Mouse (Mus musculus) left cerebral cortex, adult 2 months (tissue): ENCODE data around the gene Rpap2. TPM values are rescaled to one million over a fixed set of nuclear protein-coding genes. Genes with fewer than 3 reads are reported as not detected.

ENCODE experiments used
- DNase-seq, 2 experiments: peaks; one replicate each; pipeline ENCODE4 v3.0.0; 2021 to 2022; ENCODE audit warnings: low spot score in 2 of 2, mixed read lengths in 1 of 2; ENCODE audit errors: extremely low spot score in 1 of 2
- H3K27ac ChIP-seq: fragments of 200-600 bp; 2 replicates; pipeline ENCODE4 v1.8.1; 2022
- H3K4me3 ChIP-seq: fragments of 200-600 bp; 2 replicates; pipeline ENCODE4 v1.8.1; 2022
- CTCF ChIP-seq: fragments of 200-600 bp; IDR thresholded peaks from 2 replicates; pipeline ENCODE4 v1.8.1; 2022; ENCODE audit warnings: antibody characterized with exemption, mild to moderate bottlenecking, moderate library complexity
- intact Hi-C: fragments of 180-260 bp; cut with DNase I; formaldehyde crosslinking; loops from one replicate; pipeline ENCODE4 v1.15.1; 2025
- total RNA-seq, 2 experiments: library from RNA; stranded (reverse); gene quantifications; 2 replicates each; pipeline ENCODE4 v1.2.3; 2021

The Rpap2 gene
- total RNA-seq, 2 experiments from 2014 or later = 22.4 to 23.5 TPM

DNA sequence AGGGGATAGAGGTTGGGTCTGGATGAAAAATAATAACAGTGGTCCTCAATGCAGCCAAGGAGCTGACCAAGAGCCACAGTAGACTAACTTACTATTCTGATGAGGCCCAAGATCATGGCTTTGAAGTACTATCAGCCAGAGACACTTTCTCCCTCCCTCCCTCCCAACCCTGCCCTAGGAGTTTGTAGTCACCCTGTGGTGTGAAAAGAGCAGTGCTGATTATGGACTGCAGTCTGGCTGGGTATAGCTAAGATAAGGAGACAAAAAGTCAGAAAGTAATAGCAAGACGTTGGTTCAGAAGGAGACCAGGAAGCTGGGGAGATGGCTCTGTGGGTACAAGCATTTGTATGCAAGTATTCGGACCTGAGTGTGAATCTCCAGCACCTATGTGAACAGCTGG lies 47.4 kb downstream of the Rpap2 start:
- no peak for TF ChIP-seq CTCF
- no peak for DNase-seq
- no peak overlapping the region for H3K27ac ChIP-seq
- intact Hi-C loops = no loop called here
- no peak overlapping the region for H3K4me3 ChIP-seq

GRCm38 (mm10) chr5:107645935-107646334 lies 48.8 kb downstream of the Rpap2 start:
- Histone ChIP-seq H3K4me3 (no peak overlapping the region), H3K27ac (no peak overlapping the region)
- TF ChIP-seq CTCF = no peak
- intact Hi-C loops = no loop called here
- no peak for DNase-seq

DNA sequence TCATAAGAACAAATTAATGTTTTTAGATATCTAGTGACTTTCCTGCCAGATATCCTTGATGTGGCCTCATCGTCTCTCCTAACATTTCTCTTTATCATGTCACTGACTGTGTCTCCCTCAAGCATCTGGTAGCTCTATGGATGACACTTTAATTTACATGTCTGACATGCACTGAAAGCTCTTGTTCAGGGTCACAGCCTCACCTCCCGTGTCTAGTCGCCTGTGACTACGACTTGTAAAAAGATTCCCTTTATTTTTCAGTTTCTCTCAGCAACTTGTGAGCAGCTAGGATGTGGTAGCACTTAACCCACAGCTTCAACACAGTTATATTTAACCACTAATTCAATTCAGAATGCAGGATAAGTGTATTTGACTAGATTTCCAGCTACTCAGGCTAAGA lies 50.4 kb downstream of the Rpap2 start:
- TF ChIP-seq CTCF = no peak
- intact Hi-C loops = no loop called here
- Histone ChIP-seq H3K4me3 (no peak overlapping the region), H3K27ac (no peak overlapping the region)
- DNase-seq = no peak

- H3K27ac ChIP-seq = no peak overlapping the region
- intact Hi-C loops = no loop called here
- DNase-seq = no peak
- H3K4me3 ChIP-seq = no peak overlapping the region
- no peak for TF ChIP-seq CTCF
Observed at GRCm38 (mm10) chr5:107648552-107649125, 51.5 kb downstream of the Rpap2 start.

GRCm38 (mm10) chr5:107649680-107650079 lies 52.5 kb downstream of the Rpap2 start:
- no peak for DNase-seq
- Histone ChIP-seq H3K27ac (no peak overlapping the region), H3K4me3 (no peak overlapping the region)
- intact Hi-C loops = no loop called here
- TF ChIP-seq CTCF = no peak

DNA sequence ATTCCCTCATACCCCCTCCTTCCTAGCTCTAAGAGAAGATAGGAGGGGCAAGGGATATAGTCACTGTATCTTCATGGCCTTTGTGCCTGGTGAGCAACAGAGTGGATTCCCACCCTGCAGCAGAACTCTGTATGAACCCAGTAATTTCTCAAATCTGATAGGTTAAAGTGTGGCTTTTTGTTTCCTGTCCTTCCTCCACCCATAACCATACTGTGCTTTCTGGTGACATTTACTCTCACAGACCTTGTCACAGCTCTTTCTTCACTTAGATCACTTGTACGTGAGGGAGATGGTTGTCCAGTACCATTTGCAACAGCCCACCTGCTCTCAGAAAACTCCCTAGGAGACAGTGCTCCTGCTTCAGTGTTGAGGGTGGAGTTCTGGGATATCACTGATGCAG lies 53.3 kb downstream of the Rpap2 start:
- H3K4me3 ChIP-seq = no peak overlapping the region
- DNase-seq = no peak
- intact Hi-C loops = no loop called here

DNA sequence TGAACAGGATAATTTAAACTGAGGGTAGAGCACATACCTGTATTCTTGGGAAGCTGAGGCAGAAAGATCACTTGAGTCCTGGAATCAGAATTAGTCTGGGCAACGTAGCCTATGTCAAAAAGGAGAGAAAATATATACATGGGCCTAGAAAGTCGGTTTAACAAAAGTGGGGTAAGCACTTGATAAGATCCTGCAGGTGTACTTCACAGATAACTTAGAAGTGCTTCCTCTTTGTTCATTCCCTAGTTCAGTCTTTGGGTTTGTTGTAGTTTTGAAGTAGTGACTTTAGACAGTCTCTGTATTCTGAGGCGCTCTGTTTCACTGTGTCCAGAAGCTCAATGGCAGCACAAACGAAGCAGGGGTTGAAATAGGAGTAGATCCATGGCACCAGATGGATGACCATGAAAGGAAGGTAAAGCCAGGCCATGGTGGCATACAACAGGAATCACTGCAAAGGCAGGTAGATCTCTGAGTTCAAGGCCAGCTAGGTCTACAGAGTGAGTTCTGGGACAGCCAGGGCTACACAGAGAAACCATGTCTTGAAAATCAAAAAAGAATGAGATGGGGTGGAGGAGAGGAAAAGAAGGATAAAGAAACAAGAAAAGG lies 55.0 kb downstream of the Rpap2 start:
- Histone ChIP-seq H3K27ac (no peak overlapping the region), H3K4me3 (no peak overlapping the region)
- intact Hi-C loops = no loop called here
- no peak for TF ChIP-seq CTCF
- DNase-seq = no peak

More for the DNA sequence above, 53.3 kb downstream of the Rpap2 start:
- H3K27ac ChIP-seq = no peak overlapping the region
- no peak for TF ChIP-seq CTCF

GRCm38 (mm10) chr5:107678392-107678791 lies 81.2 kb downstream of the Rpap2 start:
- DNase-seq = no peak
- intact Hi-C loops = no loop called here
- H3K4me3 ChIP-seq = no peak overlapping the region
- H3K27ac ChIP-seq = no peak overlapping the region
- TF ChIP-seq CTCF = no peak

DNA sequence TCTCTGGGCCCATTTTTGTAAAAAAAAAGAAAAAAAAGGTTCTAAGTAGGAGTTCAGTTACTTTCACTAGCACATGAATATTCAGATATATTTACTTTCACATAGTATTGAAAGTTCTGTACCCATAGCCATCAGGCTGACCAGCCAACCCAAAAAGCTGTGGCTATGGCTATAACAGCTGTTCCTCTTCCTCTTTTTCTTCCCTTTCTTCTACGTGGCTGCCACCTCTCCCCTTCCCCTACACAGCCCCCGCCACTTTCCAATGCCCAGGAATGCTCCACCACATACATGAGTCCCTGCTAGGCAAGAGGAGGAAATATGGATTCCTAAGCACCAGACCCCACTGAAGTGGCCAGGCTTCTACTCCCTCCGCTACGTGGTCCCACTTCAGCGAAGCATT lies 84.1 kb downstream of the Rpap2 start:
- no peak for TF ChIP-seq CTCF
- intact Hi-C loops = no loop called here
- no peak for DNase-seq
- no peak overlapping the region for H3K27ac ChIP-seq
- H3K4me3 ChIP-seq = no peak overlapping the region

GRCm38 (mm10) chr5:107684380-107684779 lies 87.2 kb downstream of the Rpap2 start:
- no peak for DNase-seq
- Histone ChIP-seq H3K27ac (no peak overlapping the region), H3K4me3 (no peak overlapping the region)
- intact Hi-C loops = no loop called here
- TF ChIP-seq CTCF = peak; percentile 29

DNA sequence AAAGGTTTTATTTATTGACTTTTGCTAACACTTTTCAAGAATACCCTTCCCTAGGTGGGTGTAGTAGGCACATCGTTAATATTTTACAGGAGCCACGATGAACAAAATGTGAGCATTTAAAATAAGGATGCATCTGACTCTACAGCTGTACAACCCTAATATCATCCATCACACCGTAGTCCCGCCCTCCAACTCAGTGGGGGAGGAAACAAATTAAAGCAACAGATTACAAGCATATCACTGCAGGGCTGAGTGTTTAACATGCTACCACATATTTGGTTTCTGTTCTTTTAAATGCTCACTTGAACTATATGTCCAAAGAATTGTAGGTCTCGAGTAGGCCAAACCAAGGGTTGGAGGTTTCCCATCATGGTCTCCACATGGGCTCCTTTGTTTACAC lies 90.0 kb downstream of the Rpap2 start:
- Histone ChIP-seq H3K27ac (no peak overlapping the region), H3K4me3 (no peak overlapping the region)
- DNase-seq = no peak
- TF ChIP-seq CTCF = no peak
- intact Hi-C loops = no loop called here

DNA sequence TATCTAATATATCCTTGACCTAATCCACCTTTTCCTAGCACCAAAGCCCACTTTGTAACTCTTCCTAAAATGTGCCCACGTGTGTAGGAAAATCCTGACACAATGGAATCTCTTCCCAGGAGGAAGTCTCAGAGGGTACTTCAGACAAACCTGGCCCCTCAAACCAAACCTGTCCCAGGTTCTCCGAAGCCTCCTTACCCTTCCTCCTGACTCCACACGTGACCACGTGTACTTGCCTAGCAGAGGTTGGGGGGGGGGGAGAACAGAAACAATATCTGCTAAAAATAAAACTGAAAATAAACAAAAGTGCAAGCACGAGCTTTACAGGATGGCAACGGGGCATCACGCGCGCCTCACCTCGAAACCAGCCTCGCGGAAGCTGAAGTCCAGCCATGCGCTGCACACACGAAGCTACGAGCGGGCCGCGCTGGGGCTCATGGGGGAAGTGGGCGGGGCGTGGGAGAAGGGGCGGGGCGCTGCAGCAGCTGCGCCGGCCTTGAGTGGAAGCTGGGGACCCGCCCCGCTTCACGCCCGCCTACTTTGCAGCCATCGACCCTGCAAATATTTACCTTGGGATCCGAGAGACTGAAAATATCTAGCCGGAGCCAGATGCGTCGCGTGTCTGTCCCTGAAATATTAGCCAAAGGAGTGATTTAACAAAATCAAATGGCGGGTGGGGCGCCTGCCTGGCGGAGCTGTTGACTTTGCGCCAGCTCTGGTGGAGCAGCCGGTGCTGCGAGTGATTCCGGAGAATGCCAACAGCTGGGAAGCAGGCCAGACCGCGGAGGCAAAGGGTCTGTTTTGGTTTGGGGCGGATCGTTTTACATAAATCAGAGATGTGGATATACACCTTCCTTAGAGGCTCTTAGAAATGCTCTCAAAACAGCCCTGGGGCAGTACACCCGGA lies 90.7 kb downstream of the Rpap2 start:
- Histone ChIP-seq H3K4me3 (peak overlapping the region; percentile 54), H3K27ac (no peak overlapping the region)
- peak; percentile 49 for DNase-seq
- no peak for TF ChIP-seq CTCF
- intact Hi-C loops = no loop called here
